Mouse (Mus musculus) monocyte, adult 5-6 weeks (primary cell): ENCODE results near the gene Gucy1b1. TPM values are rescaled to one million over a fixed set of nuclear protein-coding genes. Genes with fewer than 3 reads are reported as not detected.

Experiments
- total RNA-seq: library from RNA; stranded (forward); fragments of 200-1000, 200-491, 200-594 nt; gene quantifications from 3 replicates; pipeline ENCODE4 v1.2.3, GENCODE M21; 2017

Gene Gucy1b1
- total RNA-seq, 1 experiment from 2014 or later = 0.19 TPM

Other genes with a start within 250 kb of the Gucy1b1 start
- 23.3 to 50.0 TPM (median 31.5 TPM) in 3 replicates for gene Ctso, start 142.1 kb downstream of the Gucy1b1 start, total RNA-seq
- gene Tdo2, start 98.5 kb downstream of the Gucy1b1 start, total RNA-seq = not detected in 3 replicates
- not detected in 3 replicates for gene Asic5, start 92.4 kb downstream of the Gucy1b1 start, total RNA-seq
- 0.21 to 0.49 TPM in 2 of 3 replicates, not detected in the other for gene Gucy1a1, start 71.1 kb upstream of the Gucy1b1 start, total RNA-seq